Mouse (Mus musculus) hindbrain, embryonic 10.5 days (tissue): ENCODE measurements around the gene E130114P18Rik. TPM values are rescaled to one million over a fixed set of nuclear protein-coding genes. Genes with fewer than 3 reads are reported as not detected.

Source experiments
- DNase-seq: peaks from one replicate; pipeline ENCODE4 v3.0.0-alpha.2; 2017; ENCODE audit warnings: low spot score
- H3K27ac ChIP-seq: fragments of 300-500 bp; sonication (generic); 2 replicates; pipeline ENCODE4 v1.5.1; 2016; ENCODE audit warnings: mild to moderate bottlenecking, moderate library complexity
- H3K27me3 ChIP-seq: fragments of 300-500 bp; sonication (generic); 2 replicates; pipeline ENCODE4 v1.6.1; 2016; ENCODE audit warnings: mild to moderate bottlenecking; ENCODE audit not compliant: poor library complexity, insufficient read depth, severe bottlenecking
- H3K36me3 ChIP-seq: fragments of 300-500 bp; sonication (generic); 2 replicates; pipeline ENCODE4 v1.6.1; 2016; ENCODE audit warnings: mild to moderate bottlenecking, moderate library complexity
- H3K4me1 ChIP-seq: fragments of 300-500 bp; sonication (generic); replicated peaks from 2 replicates; pipeline ENCODE4 v1.6.1; 2016; ENCODE audit warnings: mild to moderate bottlenecking
- H3K4me3 ChIP-seq: fragments of 300-500 bp; sonication (generic); 2 replicates; pipeline ENCODE4 v1.5.1; 2016; ENCODE audit warnings: mild to moderate bottlenecking, moderate library complexity
- H3K9me3 ChIP-seq: fragments of 300-500 bp; sonication (generic); 2 replicates; pipeline ENCODE4 v1.6.1; 2016; ENCODE audit warnings: mild to moderate bottlenecking, moderate library complexity
- WGBS: fragments of 180-500 bp; shearing (Covaris S2); methylation state at CpG from one replicate; pipeline ENCODE4 v1.1.7; 2016; 5-methylcytosine and 5-hydroxymethylcytosine counted together
- polyA plus RNA-seq: library from polyadenylated mRNA; unstranded; fragments of >200 nt; fragmentation: Nextera tagmentation; extraction: Ambion mirVana; gene quantifications from 2 replicates; pipeline ENCODE4 v1.2.1, GENCODE M21; 2016

Gene E130114P18Rik
- polyA plus RNA-seq, 1 experiment from 2014 or later: 18.4 TPM

DNA sequence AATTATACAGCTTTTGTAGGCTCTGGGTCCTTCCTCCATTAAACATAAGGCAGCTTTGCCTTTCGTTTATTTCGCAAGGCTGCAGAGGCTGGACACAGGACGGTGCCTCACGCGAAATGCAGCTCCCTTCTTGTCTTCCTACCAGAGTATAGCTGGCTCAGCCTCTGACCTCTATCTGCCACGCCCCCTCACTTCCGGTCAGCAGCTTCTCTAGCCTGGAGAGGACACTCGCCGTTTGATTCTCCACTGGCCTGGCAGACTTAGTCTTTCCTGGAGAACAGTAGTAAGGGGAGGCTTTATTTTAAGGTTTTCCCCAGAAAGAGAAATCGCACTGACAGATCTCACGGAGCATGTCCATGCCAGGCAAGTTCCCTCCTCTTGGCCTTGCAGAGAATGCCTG, 115.0 kb downstream of the E130114P18Rik start:
- Histone ChIP-seq H3K27ac (peak overlapping the region; percentile 64; the same call in 1 of the 2 replicates), H3K27me3 (no peaks in the 10 kb centered on the region), H3K36me3 (no peaks in the 10 kb centered on the region), H3K9me3 (no peaks in the 10 kb centered on the region), H3K4me3 (no peak overlapping the region), H3K4me1 (peaks cover 16% of the 10 kb centered on the region)
- 58% methylated on average over 11 of the region's 11 CpGs for whole genome bisulfite sequencing
- peak; percentile 49 for DNase-seq

DNA sequence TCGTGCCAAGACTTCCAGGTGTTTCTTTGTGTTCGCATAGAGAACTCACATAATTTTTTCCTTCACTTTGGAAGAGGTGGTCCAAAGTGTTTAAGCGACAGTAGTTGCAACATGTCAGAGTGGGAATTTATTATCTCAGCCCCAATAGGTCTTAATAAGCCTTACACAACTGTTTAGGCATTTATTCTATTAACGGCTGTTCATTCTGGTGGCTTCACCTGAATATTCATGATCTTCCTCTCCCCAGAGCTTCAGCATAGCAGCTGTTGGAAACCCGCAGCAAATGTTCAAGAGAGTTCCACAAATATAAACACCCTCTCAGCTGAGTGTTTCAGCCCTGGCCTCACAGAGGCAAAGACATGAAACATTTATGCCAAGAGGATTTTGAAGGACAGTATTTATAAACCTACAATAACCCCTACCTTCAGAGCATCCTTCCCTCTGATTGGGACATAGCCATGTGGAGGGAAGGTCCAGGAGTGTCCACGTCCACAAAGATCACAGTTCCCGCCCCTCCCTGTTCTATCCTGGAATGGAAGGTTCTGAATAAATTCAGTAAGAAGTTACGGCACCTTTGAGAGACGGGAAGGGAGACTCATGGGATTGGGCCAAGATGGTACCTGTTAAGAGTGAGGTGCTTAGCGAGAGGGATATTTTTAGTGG, 116.1 kb downstream of the E130114P18Rik start:
- Histone ChIP-seq H3K36me3 (no peaks in the 10 kb centered on the region), H3K4me1 (peaks cover 16% of the 10 kb centered on the region), H3K9me3 (no peaks in the 10 kb centered on the region), H3K27ac (no peak overlapping the region), H3K4me3 (no peak overlapping the region), H3K27me3 (no peaks in the 10 kb centered on the region)
- 84% methylated on average over 10 of the region's 10 CpGs for WGBS
- no peak for DNase-seq

DNA sequence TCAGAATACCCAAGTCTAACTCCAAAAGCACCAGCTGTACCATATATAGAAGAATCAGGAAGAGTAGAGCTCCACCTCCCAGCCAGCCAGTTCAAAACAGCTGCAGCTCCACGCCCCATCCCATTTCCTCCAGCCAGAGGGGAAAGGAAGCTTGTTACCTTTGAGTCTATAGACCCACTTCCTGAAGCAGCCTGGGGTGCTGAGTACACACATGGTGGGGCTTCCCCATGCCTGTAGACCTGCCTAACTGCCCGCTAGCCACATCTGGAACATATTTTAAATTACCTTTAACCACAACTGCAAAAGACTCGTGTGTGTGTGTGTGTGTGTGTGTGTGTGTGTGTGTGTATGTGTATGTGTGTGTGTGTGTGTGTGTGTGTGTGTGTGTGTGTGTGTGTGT, 120.3 kb downstream of the E130114P18Rik start:
- H3K27me3 ChIP-seq: no peaks in the 10 kb centered on the region
- no peak overlapping the region for H3K27ac ChIP-seq
- no peak for DNase-seq
- H3K9me3 ChIP-seq: no peaks in the 10 kb centered on the region
- no peaks in the 10 kb centered on the region for H3K36me3 ChIP-seq
- no peak overlapping the region for H3K4me3 ChIP-seq
- H3K4me1 ChIP-seq: peaks cover under 1% of the 10 kb centered on the region; the same call in 1 of the 2 replicates
- WGBS: 63% methylated on average over 3 of the region's 3 CpGs

DNA sequence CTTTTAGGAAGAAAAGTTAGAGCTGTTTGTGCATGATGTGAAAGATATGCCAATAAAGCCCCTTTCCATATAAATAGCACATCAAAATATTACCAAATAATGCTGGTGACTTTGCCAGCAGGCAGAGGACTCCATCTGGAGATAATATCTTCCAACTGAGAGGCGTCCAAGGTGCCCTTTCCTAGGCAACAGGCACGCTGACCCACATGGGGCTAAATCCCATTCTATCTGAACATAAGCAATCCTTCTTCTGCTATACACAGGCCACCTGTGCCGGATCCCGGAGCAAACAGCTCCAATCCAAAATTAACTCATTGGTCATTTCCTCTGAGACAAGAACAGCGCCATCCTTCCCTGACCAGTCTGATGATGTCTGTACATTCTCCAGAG, 128.3 kb downstream of the E130114P18Rik start:
- Histone ChIP-seq H3K27ac (peak overlapping the region; percentile 88), H3K27me3 (no peaks in the 10 kb centered on the region), H3K36me3 (no peaks in the 10 kb centered on the region), H3K9me3 (no peaks in the 10 kb centered on the region), H3K4me1 (peaks cover 30% of the 10 kb centered on the region), H3K4me3 (no peak overlapping the region)
- DNase-seq: no peak
- 75% methylated on average over 5 of the region's 5 CpGs for WGBS

DNA sequence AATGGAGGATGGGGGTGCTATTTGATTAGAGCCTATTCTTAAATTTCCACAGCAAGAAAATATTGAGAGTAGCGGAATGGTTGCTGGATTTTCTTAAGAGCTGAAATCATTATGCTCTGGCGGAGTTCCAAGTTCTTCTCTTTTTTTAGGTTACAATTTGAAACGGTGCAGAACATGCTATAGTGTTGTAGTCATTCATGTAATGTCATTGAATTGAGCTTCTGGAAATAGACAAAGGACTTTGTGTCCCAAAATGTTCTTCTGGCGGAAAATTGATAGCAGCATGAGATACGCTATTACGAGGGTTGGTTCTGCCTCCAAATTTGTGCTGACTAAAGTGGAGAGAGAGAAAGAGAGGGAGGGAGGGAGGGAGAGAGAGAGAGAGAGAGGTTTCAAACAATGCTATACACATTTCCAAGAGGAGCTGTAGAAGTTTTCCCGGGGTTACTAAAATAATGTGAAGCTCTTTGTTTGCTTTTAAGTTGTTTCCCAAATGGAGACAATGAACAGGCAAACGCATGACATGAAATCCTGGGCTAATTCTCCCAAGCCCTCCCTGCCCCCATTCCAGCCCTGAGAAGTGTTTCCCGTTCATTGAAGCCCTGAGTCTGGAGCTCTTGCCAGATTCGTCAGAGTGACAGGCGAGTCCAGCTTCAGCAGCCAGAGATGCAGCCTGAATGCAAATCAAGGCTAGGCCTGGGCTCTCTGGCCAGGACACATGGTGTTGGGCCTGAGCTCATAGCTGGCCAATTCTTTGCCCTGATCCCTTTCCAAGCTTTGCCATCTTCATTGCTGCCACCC, 128.9 kb downstream of the E130114P18Rik start:
- H3K4me1 ChIP-seq: peaks cover 30% of the 10 kb centered on the region
- WGBS: 22% methylated on average over 11 of the region's 11 CpGs

DNA sequence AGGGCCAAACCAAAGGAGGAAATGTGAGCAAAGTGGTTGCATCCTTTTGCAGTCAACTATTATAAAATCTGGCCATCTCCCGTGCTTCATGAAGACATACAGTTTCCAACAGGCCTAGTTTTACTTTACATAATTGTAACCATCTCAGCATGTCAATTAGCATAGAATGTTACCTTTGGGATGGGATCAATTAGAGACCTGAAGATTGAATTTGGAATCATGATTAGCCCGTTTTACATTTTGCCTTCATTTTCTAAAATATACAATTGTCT, 129.5 kb downstream of the E130114P18Rik start:
- WGBS: 76% methylated on average over 2 of the region's 2 CpGs
- no peak for DNase-seq
- peak overlapping the region; percentile 88 for H3K27ac ChIP-seq

More for the DNA sequence above, 128.9 kb downstream of the E130114P18Rik start:
- Histone ChIP-seq H3K36me3 (no peaks in the 10 kb centered on the region), H3K27me3 (no peaks in the 10 kb centered on the region), H3K9me3 (no peaks in the 10 kb centered on the region), H3K27ac (peak overlapping the region; percentile 88), H3K4me3 (peak overlapping the region; percentile 18)
- peak; percentile 79 for DNase-seq

DNA sequence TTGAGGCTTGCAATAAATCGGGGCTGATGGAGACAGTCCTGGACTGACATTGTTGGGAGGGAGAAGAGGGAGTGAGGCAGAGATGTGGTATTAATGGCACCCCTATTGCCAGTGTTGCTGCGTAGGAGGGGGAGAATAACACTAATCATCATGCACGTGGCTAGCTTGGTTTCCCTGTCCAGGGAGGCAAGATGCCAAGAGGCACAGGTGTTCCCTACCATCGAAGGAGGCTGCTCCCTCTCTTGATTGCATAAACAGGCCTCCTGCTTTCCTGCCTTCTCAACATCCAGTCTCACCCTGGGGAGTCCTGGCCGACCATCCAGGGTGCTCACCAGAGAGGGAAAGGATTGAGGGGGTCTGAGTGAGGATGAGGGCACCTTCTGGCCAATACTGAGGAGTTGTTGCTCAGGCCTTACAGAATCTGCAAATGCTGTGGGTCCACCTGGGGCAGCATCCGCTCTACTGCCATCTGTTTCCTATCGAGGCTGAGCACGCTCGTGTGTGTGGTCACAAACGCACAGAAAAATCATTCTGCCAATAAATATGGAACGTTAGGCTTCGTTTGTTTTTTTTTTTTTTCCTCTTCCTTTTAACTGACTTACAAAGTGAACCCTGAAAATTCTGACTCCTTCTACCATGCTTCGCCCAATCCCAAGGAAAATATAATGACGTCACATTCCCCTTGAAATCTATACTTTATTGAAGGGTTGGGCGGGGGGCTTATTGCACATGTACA, 130.0 kb downstream of the E130114P18Rik start:
- DNase-seq: no peak
- H3K27me3 ChIP-seq: no peaks in the 10 kb centered on the region
- H3K36me3 ChIP-seq: no peaks in the 10 kb centered on the region
- H3K4me1 ChIP-seq: peaks cover 30% of the 10 kb centered on the region
- H3K27ac ChIP-seq: peak overlapping the region; percentile 88
- H3K4me3 ChIP-seq: no peak overlapping the region
- WGBS: 76% methylated on average over 15 of the region's 15 CpGs
- H3K9me3 ChIP-seq: no peaks in the 10 kb centered on the region

More for the DNA sequence above, 129.5 kb downstream of the E130114P18Rik start:
- H3K4me3 ChIP-seq: no peak overlapping the region
- no peaks in the 10 kb centered on the region for H3K27me3 ChIP-seq
- peaks cover 30% of the 10 kb centered on the region for H3K4me1 ChIP-seq
- no peaks in the 10 kb centered on the region for H3K36me3 ChIP-seq
- no peaks in the 10 kb centered on the region for H3K9me3 ChIP-seq

DNA sequence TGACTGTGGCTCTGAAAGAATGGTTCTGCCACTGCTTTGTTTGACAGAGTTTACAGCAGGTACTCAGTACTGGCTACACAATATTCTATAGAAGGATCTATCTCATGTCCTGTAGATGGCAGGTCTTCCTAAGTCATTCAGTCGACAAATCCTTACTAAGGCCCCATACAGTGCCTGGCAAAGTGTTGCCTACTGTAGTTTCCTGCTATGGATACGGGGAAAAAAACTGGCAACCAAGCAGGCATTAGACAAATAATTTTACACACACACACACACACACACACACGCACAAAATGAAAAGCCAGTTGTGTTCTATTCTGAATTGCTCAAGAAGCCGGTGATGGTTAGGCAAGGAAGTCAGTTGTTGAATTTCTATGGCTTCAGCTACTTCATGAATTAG, 130.6 kb downstream of the E130114P18Rik start:
- Histone ChIP-seq H3K27ac (no peak overlapping the region; the same call in 1 of the 2 replicates), H3K4me1 (peaks cover 30% of the 10 kb centered on the region), H3K4me3 (no peak overlapping the region), H3K27me3 (no peaks in the 10 kb centered on the region), H3K9me3 (no peaks in the 10 kb centered on the region), H3K36me3 (no peaks in the 10 kb centered on the region)
- no peak for DNase-seq
- WGBS: 92% methylated on average over 4 of the region's 4 CpGs

DNA sequence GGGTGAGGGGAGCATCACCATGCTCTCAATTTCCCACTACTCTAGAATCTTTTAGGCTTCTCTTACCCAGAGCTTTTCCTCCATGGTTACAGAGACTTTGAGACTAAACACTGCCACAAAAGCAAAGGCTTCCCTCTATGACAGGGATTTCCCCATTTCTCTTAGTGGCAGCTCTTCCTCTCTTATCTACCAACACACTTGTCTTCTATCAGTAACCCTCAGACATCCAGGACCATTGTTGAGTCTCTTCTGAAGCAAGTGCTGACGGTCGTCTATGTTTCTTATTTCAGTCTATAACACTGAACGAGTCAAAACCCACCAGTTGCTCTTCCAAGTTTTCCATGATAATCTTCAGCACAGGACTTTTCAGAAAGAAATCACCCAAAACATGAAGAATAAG, 137.5 kb downstream of the E130114P18Rik start:
- no peak overlapping the region for H3K27ac ChIP-seq
- H3K4me1 ChIP-seq: peaks cover 10% of the 10 kb centered on the region
- no peaks in the 10 kb centered on the region for H3K9me3 ChIP-seq
- H3K36me3 ChIP-seq: no peaks in the 10 kb centered on the region
- WGBS: 83% methylated on average over 3 of the region's 3 CpGs
- no peak for DNase-seq
- no peak overlapping the region for H3K4me3 ChIP-seq
- H3K27me3 ChIP-seq: no peaks in the 10 kb centered on the region; the same call in 1 of the 2 replicates

DNA sequence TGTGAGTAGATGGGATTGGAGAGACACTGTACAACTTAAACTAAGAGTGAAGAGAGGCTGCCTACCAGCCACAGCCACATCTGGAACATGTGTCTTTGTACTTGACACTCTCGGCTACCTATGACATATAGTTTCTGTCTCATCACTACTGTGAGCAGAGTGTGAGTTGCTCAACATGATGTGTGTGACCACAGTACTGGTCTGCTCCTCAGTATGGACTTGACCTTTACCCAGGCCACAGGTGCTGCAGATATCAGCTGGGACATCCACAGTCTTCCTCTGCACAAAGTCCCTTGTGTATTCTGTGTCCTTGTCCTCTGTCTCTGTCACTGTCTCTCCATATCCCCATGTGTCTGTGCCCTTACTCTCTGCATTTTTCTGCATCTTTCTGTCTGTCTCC, 141.3 kb downstream of the E130114P18Rik start:
- Histone ChIP-seq H3K27ac (peak overlapping the region; percentile 54; the same call in 1 of the 2 replicates), H3K36me3 (no peaks in the 10 kb centered on the region), H3K9me3 (no peaks in the 10 kb centered on the region), H3K4me1 (peaks cover 20% of the 10 kb centered on the region), H3K27me3 (no peaks in the 10 kb centered on the region; the same call in 1 of the 2 replicates), H3K4me3 (no peak overlapping the region)
- no peak for DNase-seq
- WGBS: 95% methylated on average over 1 of the region's 1 CpGs

DNA sequence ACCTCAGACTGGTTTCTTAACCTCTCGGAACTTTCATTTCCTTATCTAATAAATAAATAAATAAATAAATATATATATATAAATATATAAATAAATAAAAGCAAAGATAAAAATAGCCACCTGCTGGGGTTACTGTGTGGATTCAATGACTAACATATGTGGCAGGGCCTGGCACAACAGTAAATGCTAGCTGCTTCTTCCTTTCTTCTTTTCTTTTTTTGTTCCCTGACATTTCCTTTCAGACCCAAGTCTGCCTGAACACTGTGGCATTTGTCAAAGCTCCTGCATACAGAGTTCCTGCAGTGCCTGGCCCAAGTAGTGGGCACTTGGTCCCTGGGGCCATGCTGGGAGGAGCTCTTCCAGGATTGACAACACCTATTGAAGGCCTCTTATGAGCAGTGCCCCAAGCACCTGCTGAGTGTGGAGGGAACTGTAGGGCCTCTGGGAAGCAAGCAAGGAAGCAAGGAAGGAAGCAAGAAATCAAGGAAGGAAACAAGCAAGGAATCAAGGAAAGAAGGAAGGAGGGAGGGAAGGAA, 142.1 kb downstream of the E130114P18Rik start:
- Histone ChIP-seq H3K4me3 (no peak overlapping the region), H3K27ac (peak overlapping the region; percentile 81), H3K36me3 (no peaks in the 10 kb centered on the region), H3K4me1 (peaks cover 20% of the 10 kb centered on the region), H3K9me3 (no peaks in the 10 kb centered on the region), H3K27me3 (no peaks in the 10 kb centered on the region; the same call in 1 of the 2 replicates)
- WGBS: 50% methylated on average over 1 of the region's 1 CpGs
- no peak for DNase-seq

DNA sequence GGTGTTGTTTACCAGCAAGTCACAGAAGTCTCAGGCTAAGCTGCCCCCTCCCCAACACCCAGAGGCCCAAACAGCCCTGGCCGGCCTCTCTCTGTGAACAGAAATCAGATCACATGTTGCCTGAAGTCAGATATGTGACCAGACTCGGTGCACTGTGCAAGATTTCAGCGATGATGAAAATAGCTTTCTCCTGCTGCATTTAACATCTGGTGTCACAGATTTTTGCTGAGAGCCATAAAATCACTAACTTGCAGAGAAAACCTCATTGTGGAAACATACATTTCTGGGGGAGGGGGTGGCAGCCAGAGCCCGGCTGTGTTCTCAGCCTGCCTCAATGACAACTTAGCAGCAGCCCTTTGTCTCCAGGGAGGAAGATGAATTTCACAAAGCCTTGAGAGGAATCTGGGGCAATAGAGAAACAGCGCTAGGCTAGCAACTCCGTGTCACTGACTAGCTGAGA, 142.6 kb downstream of the E130114P18Rik start:
- WGBS: 32% methylated on average over 6 of the region's 6 CpGs
- Histone ChIP-seq H3K27me3 (no peaks in the 10 kb centered on the region; the same call in 1 of the 2 replicates), H3K36me3 (no peaks in the 10 kb centered on the region), H3K4me3 (no peak overlapping the region), H3K9me3 (no peaks in the 10 kb centered on the region), H3K4me1 (peaks cover 20% of the 10 kb centered on the region), H3K27ac (peak overlapping the region; percentile 81)
- DNase-seq: peak; percentile 18
